Mouse (Mus musculus): ENCODE measurements around the gene Cldn4. TPM values are rescaled to one million over a fixed set of nuclear protein-coding genes. Genes with fewer than 3 reads are reported as not detected.

Cldn4 gene
- polyA plus RNA-seq (2016; fragmentation: Nextera tagmentation; extraction: Ambion mirVana), result 1.0 and 1.1 TPM in 2 replicates

DNA sequence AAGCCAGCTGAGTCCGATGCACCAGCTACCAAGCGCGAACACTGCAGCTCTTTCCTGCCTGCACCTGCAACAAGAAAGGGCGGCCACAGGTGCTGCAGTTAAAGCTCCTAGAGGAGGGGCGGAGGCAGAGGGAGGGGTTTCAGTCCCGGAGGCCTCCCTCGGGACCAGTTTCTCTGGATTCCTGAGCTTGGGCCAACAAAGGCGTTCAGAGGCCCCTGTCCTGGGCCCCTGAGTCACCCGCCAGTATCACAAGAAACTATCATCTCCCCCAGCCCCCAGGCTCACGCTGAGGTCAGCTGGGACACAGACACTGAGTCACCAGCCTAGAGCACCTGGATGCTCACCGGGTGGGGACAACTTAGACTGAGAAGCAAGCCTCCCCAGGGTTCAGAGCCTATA, at the start of gene Cldn4:
Gene Cldn4 (minus strand): TSS at position 78 of the 399 bp plus-strand sequence.
- Histone ChIP-seq H3K27me3 (replicated peaks) (peaks cover 29% of the 10 kb centered on the region), H3K27ac (ENCODE audit: poor library complexity, severe bottlenecking) (no peak within 1 kb of the TSS), H3K4me3 (peak within 1 kb of the TSS; percentile 8; the same call in 1 of the 2 replicates), H3K4me2 (peak within 1 kb of the TSS; percentile 48), H3K9me3 (replicated peaks) (no peaks in the 10 kb centered on the region), H3K9ac (peak within 1 kb of the TSS; percentile 37), H3K36me3 (no peaks in the 10 kb centered on the region), H3K4me1 (replicated peaks) (peaks cover 39% of the 10 kb centered on the region)
- ATAC-seq (ENCODE audit: insufficient number of reproducible peaks, low FRiP score), result no peak
- 20% methylated on average over 11 of the region's 11 CpGs for WGBS

DNA sequence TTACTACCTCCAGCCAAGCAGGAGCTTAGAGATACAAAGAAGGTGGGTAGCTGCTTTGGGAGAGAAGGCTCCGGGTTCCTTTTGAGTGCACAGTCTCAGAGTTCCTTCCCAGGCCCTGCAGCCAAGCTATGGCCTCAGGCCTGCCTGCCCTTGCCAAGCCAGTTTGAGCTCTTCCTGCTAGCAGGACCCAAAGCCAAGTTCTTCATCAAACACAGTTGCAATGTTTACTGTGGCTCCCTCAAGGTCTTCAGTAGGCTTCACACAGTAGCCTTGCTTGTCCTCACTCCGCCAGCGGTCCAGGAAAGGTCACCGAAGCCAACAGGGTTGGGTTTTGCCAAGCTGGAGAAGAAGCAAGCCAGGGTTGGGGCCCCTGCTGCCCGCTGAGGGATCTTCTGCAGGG, 45.8 kb upstream of the Cldn4 start:
- ATAC-seq (ENCODE audit: insufficient number of reproducible peaks, low FRiP score), result no peak

DNA sequence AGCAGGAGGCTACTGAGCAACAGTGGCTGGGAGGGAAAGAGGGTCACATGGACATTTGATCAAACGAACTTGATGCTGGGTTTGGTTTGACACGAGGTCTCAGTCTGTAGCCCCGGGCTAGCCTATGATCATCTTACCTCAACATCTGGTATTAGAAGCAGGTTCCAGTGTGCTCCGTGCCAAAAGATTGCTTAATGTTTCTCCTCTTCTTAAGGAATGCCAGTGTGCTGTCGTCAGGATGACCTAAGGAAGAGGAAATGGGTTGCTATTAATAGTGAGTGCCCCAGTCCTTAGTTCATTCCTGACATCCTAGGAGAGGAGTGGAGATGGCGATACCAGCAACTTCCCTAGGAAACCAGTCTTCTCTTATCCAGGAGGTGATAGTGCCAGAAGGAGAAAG, 43.0 kb upstream of the Cldn4 start:
- H3K9ac ChIP-seq, result no peak overlapping the region
- no peak for ATAC-seq (ENCODE audit: insufficient number of reproducible peaks, low FRiP score)
- H3K4me3 ChIP-seq, result no peak overlapping the region
- WGBS, result 28% methylated on average over 6 of the region's 6 CpGs
- no peaks in the 10 kb centered on the region for H3K9me3 ChIP-seq (replicated peaks)
- no peak overlapping the region for H3K4me2 ChIP-seq
- peaks cover 58% of the 10 kb centered on the region for H3K27me3 ChIP-seq (replicated peaks)
- no peak overlapping the region for H3K27ac ChIP-seq (ENCODE audit: poor library complexity, severe bottlenecking)
- H3K36me3 ChIP-seq, result no peaks in the 10 kb centered on the region
- peaks cover 26% of the 10 kb centered on the region for H3K4me1 ChIP-seq (replicated peaks)

More for the DNA sequence above, 45.8 kb upstream of the Cldn4 start:
- H3K9ac ChIP-seq, result no peak overlapping the region
- H3K4me1 ChIP-seq (replicated peaks), result peaks cover 7% of the 10 kb centered on the region; the same call in 1 of the 2 replicates
- no peaks in the 10 kb centered on the region for H3K36me3 ChIP-seq
- no peak overlapping the region for H3K27ac ChIP-seq (ENCODE audit: poor library complexity, severe bottlenecking)
- H3K27me3 ChIP-seq (replicated peaks), result peaks cover 30% of the 10 kb centered on the region
- WGBS, result 76% methylated on average over 5 of the region's 5 CpGs
- no peaks in the 10 kb centered on the region for H3K9me3 ChIP-seq (replicated peaks)
- H3K4me3 ChIP-seq, result no peak overlapping the region
- H3K4me2 ChIP-seq, result no peak overlapping the region

DNA sequence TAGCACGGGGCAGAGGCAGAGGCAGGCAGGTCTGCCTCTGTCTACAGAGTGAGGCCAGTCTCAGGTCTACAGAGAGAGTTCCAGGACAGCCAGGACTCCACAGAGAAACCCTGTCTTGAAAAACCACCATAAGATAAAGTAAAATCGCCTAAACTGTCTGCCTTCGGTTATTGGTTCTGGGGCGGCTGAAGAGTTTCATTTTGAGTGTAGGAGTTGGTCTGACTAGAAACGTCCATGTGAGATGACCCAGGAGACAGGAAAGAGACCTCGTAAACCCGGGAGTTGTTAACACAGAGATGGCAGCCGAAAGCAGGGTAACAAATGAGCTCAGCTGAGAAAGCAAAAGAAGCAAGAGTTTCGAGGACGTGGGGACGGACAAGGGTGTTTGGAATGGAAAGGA, 42.4 kb upstream of the Cldn4 start:
- H3K9ac ChIP-seq, result no peak overlapping the region
- no peak for ATAC-seq (ENCODE audit: insufficient number of reproducible peaks, low FRiP score)
- H3K4me2 ChIP-seq, result no peak overlapping the region
- no peaks in the 10 kb centered on the region for H3K36me3 ChIP-seq
- 60% methylated on average over 11 of the region's 11 CpGs for WGBS
- no peaks in the 10 kb centered on the region for H3K9me3 ChIP-seq (replicated peaks)
- no peak overlapping the region for H3K4me3 ChIP-seq
- H3K4me1 ChIP-seq (replicated peaks), result peaks cover 26% of the 10 kb centered on the region
- peaks cover 64% of the 10 kb centered on the region for H3K27me3 ChIP-seq (replicated peaks)
- H3K27ac ChIP-seq (ENCODE audit: poor library complexity, severe bottlenecking), result no peak overlapping the region

DNA sequence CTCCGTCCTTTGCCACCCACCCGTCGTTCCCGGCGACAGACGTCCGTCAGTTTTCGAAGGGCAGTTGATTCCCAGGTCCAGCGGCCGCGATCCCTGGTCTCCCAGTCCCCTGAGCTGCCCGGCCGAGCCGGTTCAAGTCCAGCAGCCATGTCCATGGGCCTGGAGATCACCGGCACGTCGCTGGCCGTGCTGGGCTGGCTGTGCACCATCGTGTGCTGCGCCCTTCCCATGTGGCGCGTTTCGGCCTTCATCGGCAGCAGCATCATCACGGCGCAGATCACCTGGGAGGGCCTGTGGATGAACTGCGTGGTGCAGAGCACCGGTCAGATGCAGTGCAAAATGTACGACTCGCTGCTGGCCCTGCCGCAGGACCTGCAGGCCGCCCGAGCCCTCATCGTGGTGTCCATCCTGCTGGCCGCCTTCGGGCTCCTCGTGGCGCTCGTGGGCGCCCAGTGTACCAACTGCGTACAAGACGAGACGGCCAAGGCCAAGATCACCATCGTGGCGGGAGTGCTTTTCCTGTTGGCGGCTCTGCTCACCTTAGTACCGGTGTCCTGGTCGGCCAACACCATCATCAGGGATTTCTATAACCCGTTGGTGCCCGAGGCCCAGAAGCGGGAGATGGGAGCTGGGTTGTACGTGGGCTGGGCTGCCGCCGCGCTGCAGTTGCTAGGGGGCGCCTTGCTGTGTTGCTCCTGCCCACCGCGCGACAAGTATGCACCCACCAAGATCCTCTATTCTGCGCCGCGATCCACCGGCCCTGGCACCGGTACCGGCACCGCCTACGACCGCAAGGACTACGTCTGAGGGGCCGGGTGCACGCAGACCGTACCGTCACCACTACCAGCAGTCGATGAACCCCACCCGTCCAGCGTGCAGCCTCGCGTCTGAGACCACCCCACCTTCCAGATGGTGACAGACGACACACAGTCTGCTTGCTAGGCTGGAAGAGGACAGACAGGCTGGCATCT, 39.8 kb upstream of the Cldn4 start:
- peak overlapping the region; percentile 46; the same call in 1 of the 2 replicates for H3K9ac ChIP-seq
- 5% methylated on average over 79 of the region's 79 CpGs for WGBS
- ATAC-seq (ENCODE audit: insufficient number of reproducible peaks, low FRiP score), result no peak

DNA sequence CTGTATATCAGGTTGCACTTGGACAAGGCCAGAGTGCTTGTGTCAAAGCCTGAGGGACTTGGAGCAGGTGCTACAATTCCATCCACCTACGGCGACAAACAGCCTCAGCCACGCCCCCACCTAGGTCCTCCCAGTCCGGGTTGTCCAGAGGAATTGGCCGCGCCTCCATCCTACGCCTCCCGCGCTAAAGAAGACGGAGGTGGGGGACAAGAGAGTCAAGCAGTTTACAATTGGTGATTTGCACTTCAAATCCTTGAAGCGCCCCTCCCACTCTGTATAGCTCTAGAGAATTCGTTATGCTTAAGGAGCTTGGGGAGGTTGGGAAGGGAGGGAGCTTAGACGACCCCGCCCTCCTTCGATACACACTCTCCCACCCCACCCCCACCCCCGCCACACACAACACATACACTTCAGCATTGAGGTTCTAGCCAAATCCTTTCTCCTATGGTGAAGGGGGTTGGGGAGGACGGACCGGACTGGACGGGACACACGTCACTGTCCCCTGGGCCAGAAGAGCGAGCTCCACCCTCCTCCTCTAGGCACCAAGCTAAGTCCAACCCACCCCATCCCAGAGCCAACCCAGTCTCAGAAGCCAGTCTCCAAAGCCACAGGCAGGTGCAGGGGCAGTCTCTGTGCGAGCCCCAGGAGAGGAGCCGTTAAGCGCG, 39.0 kb upstream of the Cldn4 start, which contains the start of gene Cldn3:
Gene Cldn3 (plus strand): TSS at position 582 of the 665 bp plus-strand sequence.
- 2% methylated on average over 25 of the region's 25 CpGs for WGBS
- no peaks in the 10 kb centered on the region for H3K9me3 ChIP-seq (replicated peaks)
- peak within 1 kb of the TSS; percentile 66 for H3K4me2 ChIP-seq
- no peak within 1 kb of the TSS for H3K27ac ChIP-seq (ENCODE audit: poor library complexity, severe bottlenecking)
- no peaks in the 10 kb centered on the region for H3K36me3 ChIP-seq
- H3K27me3 ChIP-seq (replicated peaks), result peaks cover 70% of the 10 kb centered on the region
- H3K4me3 ChIP-seq, result peak within 1 kb of the TSS; percentile 39
- peak; percentile 54; the same call in 1 of the 2 replicates for ATAC-seq (ENCODE audit: insufficient number of reproducible peaks, low FRiP score)
- H3K9ac ChIP-seq, result peak within 1 kb of the TSS; percentile 46; the same call in 1 of the 2 replicates
- peaks cover 33% of the 10 kb centered on the region for H3K4me1 ChIP-seq (replicated peaks)

More for the DNA sequence above, 39.8 kb upstream of the Cldn4 start:
- Histone ChIP-seq H3K4me3 (peak overlapping the region; percentile 39), H3K27me3 (replicated peaks) (peaks cover 72% of the 10 kb centered on the region), H3K4me1 (replicated peaks) (peaks cover 26% of the 10 kb centered on the region), H3K27ac (ENCODE audit: poor library complexity, severe bottlenecking) (no peak overlapping the region), H3K36me3 (no peaks in the 10 kb centered on the region), H3K9me3 (replicated peaks) (no peaks in the 10 kb centered on the region), H3K4me2 (peak overlapping the region; percentile 66)

DNA sequence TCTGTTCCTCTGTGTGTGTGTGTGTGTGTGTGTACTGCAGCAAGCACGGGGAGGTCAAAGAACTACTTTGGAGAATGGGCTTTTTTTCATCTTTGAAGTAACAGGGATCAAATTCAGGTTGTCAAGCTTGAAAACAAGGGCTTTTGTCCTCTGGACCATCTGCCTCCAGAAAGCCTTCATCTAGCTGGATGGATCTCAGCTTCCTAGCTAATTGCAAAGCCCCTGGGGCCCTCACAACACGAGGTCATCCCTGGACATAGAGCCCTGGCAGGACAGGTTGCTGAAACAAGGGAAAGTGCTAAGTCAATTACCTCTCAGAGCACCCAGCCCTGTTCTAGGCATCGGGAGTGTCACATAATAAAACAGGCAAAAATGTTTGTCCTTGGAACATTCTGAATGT, 37.0 kb upstream of the Cldn4 start:
- peaks cover 53% of the 10 kb centered on the region for H3K27me3 ChIP-seq (replicated peaks)
- no peak for ATAC-seq (ENCODE audit: insufficient number of reproducible peaks, low FRiP score)
- 37% methylated on average over 3 of the region's 3 CpGs for WGBS

DNA sequence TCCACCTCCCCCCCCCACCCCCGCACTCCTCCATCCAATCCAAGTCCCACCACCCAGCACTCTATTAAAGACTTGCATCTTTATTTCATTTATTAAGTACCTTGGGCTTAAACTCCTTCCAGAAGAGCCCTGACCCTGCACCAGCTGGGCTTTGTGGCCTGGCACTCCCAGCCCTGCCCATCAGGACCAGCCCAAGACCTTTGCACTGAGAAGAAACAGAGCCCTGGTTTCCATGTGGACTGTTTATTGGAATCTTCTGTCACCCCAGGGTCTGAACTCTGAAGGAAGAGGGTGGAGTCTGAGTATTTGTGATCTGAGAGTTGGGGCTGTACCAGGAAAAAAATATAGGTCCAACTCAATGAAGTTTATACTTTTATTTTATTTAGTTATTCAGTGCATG, 36.4 kb upstream of the Cldn4 start:
- Histone ChIP-seq H3K4me3 (no peak overlapping the region), H3K27me3 (replicated peaks) (peaks cover 47% of the 10 kb centered on the region), H3K4me2 (no peak overlapping the region), H3K27ac (ENCODE audit: poor library complexity, severe bottlenecking) (no peak overlapping the region), H3K36me3 (no peaks in the 10 kb centered on the region), H3K9ac (no peak overlapping the region), H3K4me1 (replicated peaks) (peaks cover 28% of the 10 kb centered on the region), H3K9me3 (replicated peaks) (no peaks in the 10 kb centered on the region)
- 68% methylated on average over 1 of the region's 1 CpGs for WGBS
- no peak for ATAC-seq (ENCODE audit: insufficient number of reproducible peaks, low FRiP score)

More for the DNA sequence above, 37.0 kb upstream of the Cldn4 start:
- H3K4me2 ChIP-seq, result no peak overlapping the region
- no peak overlapping the region for H3K4me3 ChIP-seq
- H3K36me3 ChIP-seq, result no peaks in the 10 kb centered on the region
- no peak overlapping the region for H3K9ac ChIP-seq
- H3K4me1 ChIP-seq (replicated peaks), result peaks cover 28% of the 10 kb centered on the region
- H3K27ac ChIP-seq (ENCODE audit: poor library complexity, severe bottlenecking), result no peak overlapping the region
- no peaks in the 10 kb centered on the region for H3K9me3 ChIP-seq (replicated peaks)

DNA sequence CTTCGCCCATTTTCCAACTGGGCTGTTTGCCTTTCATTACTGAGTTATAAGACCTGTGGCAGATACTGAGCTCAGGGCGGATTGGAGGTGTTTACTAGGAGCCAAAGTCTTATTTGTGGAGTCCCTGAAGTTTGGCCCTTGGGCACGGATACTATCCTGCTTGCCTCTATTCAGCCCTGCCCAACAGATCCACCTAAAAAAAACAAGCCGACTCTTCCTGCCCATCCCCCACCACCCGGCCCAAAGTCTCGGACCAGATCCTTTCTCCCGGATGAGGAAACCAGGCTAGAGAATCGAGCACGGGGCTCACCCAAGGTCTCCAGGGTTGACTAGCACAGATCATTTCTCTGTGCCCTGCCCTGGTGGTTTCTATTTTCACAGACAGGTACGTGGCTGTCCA, 34.4 kb upstream of the Cldn4 start:
- Histone ChIP-seq H3K9ac (no peak overlapping the region), H3K27ac (ENCODE audit: poor library complexity, severe bottlenecking) (no peak overlapping the region), H3K36me3 (no peaks in the 10 kb centered on the region), H3K4me3 (no peak overlapping the region), H3K4me1 (replicated peaks) (peaks cover 18% of the 10 kb centered on the region), H3K4me2 (no peak overlapping the region), H3K27me3 (replicated peaks) (peaks cover 28% of the 10 kb centered on the region), H3K9me3 (replicated peaks) (no peaks in the 10 kb centered on the region)
- no peak for ATAC-seq (ENCODE audit: insufficient number of reproducible peaks, low FRiP score)
- WGBS, result 38% methylated on average over 10 of the region's 10 CpGs

DNA sequence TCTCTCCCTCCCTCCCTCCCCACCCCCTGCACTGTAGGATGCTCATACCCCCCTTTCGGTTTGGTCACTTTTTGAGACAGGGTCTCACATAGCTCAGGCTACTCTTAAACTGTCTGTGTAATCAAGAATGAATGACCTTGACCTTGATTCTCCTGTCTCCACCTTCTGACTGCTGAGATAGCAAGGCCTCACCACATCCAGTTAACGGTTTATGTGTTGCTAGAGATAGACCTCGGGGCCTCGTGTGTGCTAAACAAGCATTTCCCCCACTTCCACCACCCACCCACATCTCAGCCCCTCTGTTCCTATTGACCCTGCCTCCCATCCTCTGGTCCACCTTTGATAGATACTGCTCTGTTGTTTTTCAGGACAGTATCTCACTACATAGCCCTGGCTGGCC, 31.1 kb upstream of the Cldn4 start:
- ATAC-seq (ENCODE audit: insufficient number of reproducible peaks, low FRiP score), result no peak
- Histone ChIP-seq H3K4me3 (no peak overlapping the region), H3K27me3 (replicated peaks) (no peaks in the 10 kb centered on the region), H3K27ac (ENCODE audit: poor library complexity, severe bottlenecking) (no peak overlapping the region), H3K36me3 (no peaks in the 10 kb centered on the region), H3K4me1 (replicated peaks) (peaks cover 23% of the 10 kb centered on the region), H3K4me2 (no peak overlapping the region), H3K9me3 (replicated peaks) (no peaks in the 10 kb centered on the region), H3K9ac (no peak overlapping the region)
- 44% methylated on average over 4 of the region's 4 CpGs for WGBS
